Mouse (Mus musculus): ENCODE data around the gene Nxf1.

Gene Nxf1

GRCm38 (mm10) chr19:8760757-8761156, 3.9 kb downstream of the Nxf1 start:
- DNase-seq (ENCODE audit: inconsistent age in 2 of 2, low spot score in 1 of 2), result no peak

- DNase-seq (ENCODE audit: inconsistent age in 2 of 2, low spot score in 1 of 2), result no peak
These were observed 6.4 kb downstream of the Nxf1 start for GRCm38 (mm10) chr19:8763276-8763675.

GRCm38 (mm10) chr19:8765562-8765961, 8.7 kb downstream of the Nxf1 start:
- DNase-seq (ENCODE audit: inconsistent age in 2 of 2, low spot score in 1 of 2), result no peak

- peak; percentile 86 to 95 for DNase-seq (ENCODE audit: inconsistent age in 2 of 2, low spot score in 1 of 2)
These were observed 13.8 kb downstream of the Nxf1 start, which contains the start of gene Tmem223 for GRCm38 (mm10) chr19:8770567-8771270. Gene Tmem223, plus strand, starts transcription at chr19:8770996.

GRCm38 (mm10) chr19:8772996-8773395, 16.1 kb downstream of the Nxf1 start:
- DNase-seq (ENCODE audit: inconsistent age in 2 of 2, low spot score in 1 of 2), result no peak

- DNase-seq (ENCODE audit: inconsistent age in 2 of 2, low spot score in 1 of 2), result peak in 1 of 2 experiments; percentile 54
These were observed 16.5 kb downstream of the Nxf1 start for GRCm38 (mm10) chr19:8773409-8773808.

- peak; percentile 96 to 99 for DNase-seq (ENCODE audit: inconsistent age in 2 of 2, low spot score in 1 of 2)
These were observed 17.4 kb downstream of the Nxf1 start, which contains the start of gene Tmem179b for GRCm38 (mm10) chr19:8774086-8774835. Gene Tmem179b, minus strand, starts transcription at chr19:8774467.

GRCm38 (mm10) chr19:8774951-8775421, 18.1 kb downstream of the Nxf1 start:
- DNase-seq (ENCODE audit: inconsistent age in 2 of 2, low spot score in 1 of 2), result peak; percentile 61 to 82

GRCm38 (mm10) chr19:8786008-8786781, 29.3 kb downstream of the Nxf1 start, which contains the start of gene Taf6l:
Gene Taf6l, minus strand, starts transcription at chr19:8786417.
- peak; percentile 93 to 97 for DNase-seq (ENCODE audit: inconsistent age in 2 of 2, low spot score in 1 of 2)

GRCm38 (mm10) chr19:8788521-8788920, 31.6 kb downstream of the Nxf1 start:
- DNase-seq (ENCODE audit: inconsistent age in 2 of 2, low spot score in 1 of 2), result no peak

GRCm38 (mm10) chr19:8789171-8789570, 32.3 kb downstream of the Nxf1 start:
- peak in 1 of 2 experiments; percentile 47 for DNase-seq (ENCODE audit: inconsistent age in 2 of 2, low spot score in 1 of 2)

GRCm38 (mm10) chr19:8790171-8790570, 33.3 kb downstream of the Nxf1 start:
- no peak for DNase-seq (ENCODE audit: inconsistent age in 2 of 2, low spot score in 1 of 2)

GRCm38 (mm10) chr19:8798264-8798946, 41.5 kb downstream of the Nxf1 start, which contains the start of gene Polr2g:
Gene Polr2g, minus strand, starts transcription at chr19:8798577.
- peak; percentile 94 to 97 for DNase-seq (ENCODE audit: inconsistent age in 2 of 2, low spot score in 1 of 2)

GRCm38 (mm10) chr19:8798947-8799315, 42.1 kb downstream of the Nxf1 start:
- DNase-seq (ENCODE audit: inconsistent age in 2 of 2, low spot score in 1 of 2), result no peak

GRCm38 (mm10) chr19:8802130-8802821, 45.4 kb downstream of the Nxf1 start, which contains the start of gene Zbtb3:
Gene Zbtb3, plus strand, starts transcription at chr19:8802555.
- peak; percentile 97 to 98 for DNase-seq (ENCODE audit: inconsistent age in 2 of 2, low spot score in 1 of 2)

- DNase-seq (ENCODE audit: inconsistent age in 2 of 2, low spot score in 1 of 2), result no peak
These were observed 46.4 kb downstream of the Nxf1 start for GRCm38 (mm10) chr19:8803204-8803780.

- no peak for DNase-seq (ENCODE audit: inconsistent age in 2 of 2, low spot score in 1 of 2)
These were observed 47.2 kb downstream of the Nxf1 start for GRCm38 (mm10) chr19:8803879-8804660.

GRCm38 (mm10) chr19:8806810-8807209, 49.9 kb downstream of the Nxf1 start:
- DNase-seq (ENCODE audit: inconsistent age in 2 of 2, low spot score in 1 of 2), result no peak

GRCm38 (mm10) chr19:8815812-8816211, 58.9 kb downstream of the Nxf1 start:
- peak in 1 of 2 experiments; percentile 77 for DNase-seq (ENCODE audit: inconsistent age in 2 of 2, low spot score in 1 of 2)
